Mouse (Mus musculus) thymus, postnatal 4 days (tissue): Measurements from ENCODE around the gene Olfr733.

Experiments used
- DNase-seq: peaks from one replicate; pipeline ENCODE4 v3.0.0; 2021

Gene Olfr733

DNA sequence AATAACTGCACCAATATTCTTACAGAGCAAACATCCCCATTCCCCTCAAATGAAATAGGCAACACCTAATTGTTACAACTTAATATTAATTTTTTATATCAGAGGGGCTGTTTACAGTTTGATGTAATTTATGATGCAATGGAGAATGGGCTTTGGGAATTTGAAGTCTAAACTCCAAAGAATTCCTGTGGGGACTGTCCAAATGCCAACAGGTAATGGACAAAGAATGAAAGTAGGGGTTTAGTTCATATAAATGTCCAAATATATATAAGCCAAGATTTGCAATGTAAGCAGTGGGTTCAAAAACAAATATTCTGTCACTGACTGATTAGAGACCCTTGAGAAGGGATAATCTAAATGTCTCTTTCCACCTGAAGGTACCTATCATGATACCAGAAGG, at the start of gene Olfr733:
Gene Olfr733, minus strand, starts transcription at position 101 of the 400 bp plus-strand sequence.
- DNase-seq, result no peak

DNA sequence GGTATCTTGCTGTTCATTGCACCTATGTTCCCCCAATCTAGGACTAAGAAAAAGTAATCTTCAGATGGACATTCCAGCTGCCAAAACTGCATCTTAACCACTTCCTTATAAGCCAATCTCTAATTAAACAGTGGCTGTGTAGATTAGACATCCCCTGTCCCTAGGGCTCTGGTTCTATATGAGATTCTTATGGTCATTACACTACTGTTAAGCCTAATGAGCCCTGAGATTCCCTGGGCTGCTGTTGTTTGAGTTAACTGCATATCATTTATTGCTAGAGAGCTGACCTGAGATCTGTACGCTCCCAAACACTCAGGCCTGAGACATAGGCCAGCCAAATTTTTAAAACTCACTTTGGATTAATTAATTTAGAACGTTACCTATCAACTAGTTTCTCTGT, 47.5 kb upstream of the Olfr733 start, which contains the start of gene Olfr735:
Gene Olfr735, minus strand, starts transcription at position 77 of the 400 bp plus-strand sequence.
- DNase-seq, result no peak

DNA sequence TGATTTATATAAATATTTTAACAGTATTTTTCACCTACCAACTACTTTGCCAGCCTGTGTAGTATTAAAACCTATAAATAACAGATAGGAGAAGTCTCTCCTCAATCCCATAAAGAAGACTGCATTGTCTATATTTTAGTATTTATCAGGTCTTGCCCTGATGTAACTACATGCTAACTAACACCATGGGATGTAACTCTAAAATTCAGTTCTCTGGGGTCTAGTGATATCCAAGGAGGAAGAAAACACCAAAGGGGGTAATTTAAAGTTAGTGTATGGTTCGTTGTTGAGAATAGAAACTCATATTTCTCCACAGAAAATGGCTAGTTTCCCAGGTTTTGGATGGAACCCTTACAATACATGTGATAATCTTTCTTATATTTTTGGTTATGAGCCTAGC, 25.3 kb upstream of the Olfr733 start, which contains the start of gene Olfr734:
Gene Olfr734, minus strand, starts transcription at position 101 of the 400 bp plus-strand sequence.
- no peak for DNase-seq

DNA sequence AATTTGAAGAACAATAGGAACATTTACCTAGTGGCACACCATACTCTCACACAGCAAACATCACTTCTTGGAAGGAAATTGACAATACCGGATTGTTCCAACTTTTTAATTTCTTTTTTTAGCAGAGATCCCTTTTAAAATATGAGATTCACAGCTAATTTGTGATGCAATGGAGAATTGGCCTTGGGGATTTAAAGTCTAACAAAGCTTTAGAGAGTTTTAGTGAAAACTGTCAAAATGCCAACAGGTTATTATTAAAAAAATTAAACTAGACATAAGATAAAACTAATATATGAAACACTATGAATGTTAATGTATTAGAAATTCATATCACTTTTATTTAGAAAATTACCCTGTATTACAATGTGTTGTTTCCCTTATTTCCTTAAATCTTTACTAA, 17.2 kb downstream of the Olfr733 start, which contains the start of gene Olfr732:
Gene Olfr732, minus strand, starts transcription at position 101 of the 400 bp plus-strand sequence.
- DNase-seq, result no peak
